Mouse (Mus musculus) layer of hippocampus, postnatal 36 days (tissue): ENCODE data around the gene Chp1. TPM values are rescaled to one million over a fixed set of nuclear protein-coding genes. Genes with fewer than 3 reads are reported as not detected.

Experiments
- total RNA-seq, 2 experiments: library from RNA; stranded (reverse); gene quantifications; 2 replicates each; pipeline ENCODE4 v1.2.3; 2021

The Chp1 gene
- total RNA-seq, 2 experiments from 2014 or later, result 144 to 146 TPM

Other genes with a start within 250 kb of the Chp1 start
- 1 to 10 TPM; 2.7 TPM for gene Dll4, start 221.9 kb upstream of the Chp1 start, total RNA-seq
- 1 to 10 TPM; 5.2 to 5.8 TPM for gene Chac1, start 196.5 kb upstream of the Chp1 start, total RNA-seq
- gene Ino80, start 70.0 kb upstream of the Chp1 start, total RNA-seq, result 10 to 100 TPM; 18.2 to 18.7 TPM
- gene Exd1, start 70 bp upstream of the Chp1 start, total RNA-seq, result under 1 TPM; 0.46 to 0.47 TPM
- under 1 TPM; 0.60 to 0.83 TPM for gene Nusap1, start 70.6 kb downstream of the Chp1 start, total RNA-seq
- under 1 TPM; 0.35 to 0.56 TPM for gene Oip5, start 70.8 kb downstream of the Chp1 start, total RNA-seq
- 10 to 100 TPM; 31.7 to 35.0 TPM for gene Ndufaf1, start 115.1 kb downstream of the Chp1 start, total RNA-seq
- gene Rtf1, start 127.4 kb downstream of the Chp1 start, total RNA-seq, result 10 to 100 TPM; 59.7 to 59.8 TPM
- gene Itpka, start 194.6 kb downstream of the Chp1 start, total RNA-seq, result 100 to 1,000 TPM; 252 to 262 TPM
- 10 to 100 TPM; 11.6 to 13.0 TPM for gene Ltk, start 212.7 kb downstream of the Chp1 start, total RNA-seq
- gene Rpap1, start 239.8 kb downstream of the Chp1 start, total RNA-seq, result 10 to 100 TPM; 15.1 to 18.3 TPM